Mouse (Mus musculus) spleen, adult 2 months (tissue): ENCODE results near the gene Ints7. TPM values are rescaled to one million over a fixed set of nuclear protein-coding genes. Genes with fewer than 3 reads are reported as not detected.

Experiments used
- DNase-seq, 2 experiments: peaks; one replicate each; pipeline versions ENCODE4 v3.0.0 to v3.0.0-alpha.2; 2012 to 2021; ENCODE audit warnings: low spot score in 2 of 2, low read depth in 1 of 2
- H3K27ac ChIP-seq: fragments of 200-500 bp; 2 replicates; pipeline ENCODE4 v1.5.1; 2012; ENCODE audit warnings: low read length, inconsistent platforms; ENCODE audit not compliant: insufficient read depth
- H3K27me3 ChIP-seq: fragments of 200-500 bp; 2 replicates; pipeline ENCODE4 v1.6.1; 2012; ENCODE audit warnings: mild to moderate bottlenecking, moderate library complexity, low read length, inconsistent platforms; ENCODE audit not compliant: control insufficient read depth, insufficient read depth
- H3K36me3 ChIP-seq: fragments of 200-500 bp; 2 replicates; pipeline ENCODE4 v1.6.1; 2012; ENCODE audit warnings: mild to moderate bottlenecking, low read length, inconsistent platforms; ENCODE audit not compliant: control insufficient read depth, insufficient read depth
- H3K4me1 ChIP-seq: fragments of 200-500 bp; 2 replicates; pipeline ENCODE4 v1.6.1; 2011; ENCODE audit warnings: inconsistent platforms; ENCODE audit not compliant: control insufficient read depth, insufficient read depth, insufficient read length
- H3K4me3 ChIP-seq: fragments of 200-500 bp; 2 replicates; pipeline ENCODE4 v1.5.1; 2011; ENCODE audit warnings: mild to moderate bottlenecking, inconsistent platforms; ENCODE audit not compliant: insufficient read depth, insufficient read length; ENCODE audit errors: extremely low read depth
- CTCF ChIP-seq: fragments of 200-500 bp; IDR thresholded peaks from 2 replicates; pipeline ENCODE4 v1.5.1; 2011; ENCODE audit warnings: mild to moderate bottlenecking, inconsistent platforms; ENCODE audit not compliant: insufficient read depth, insufficient read length, insufficient replicate concordance; ENCODE audit errors: extremely low read depth
- POLR2A ChIP-seq: fragments of 200-500 bp; IDR thresholded peaks from 2 replicates; pipeline ENCODE4 v1.6.1; 2011; ENCODE audit warnings: low read depth, low read length, inconsistent platforms
- WGBS: fragments of 180-500 bp; shearing (Covaris S2); methylation state at CpG from one replicate; pipeline ENCODE4 v1.1.7; 2018; 5-methylcytosine and 5-hydroxymethylcytosine counted together
- polyA plus RNA-seq: library from polyadenylated mRNA; depleted of rRNA; stranded (reverse); fragments of >200 nt; gene quantifications from 2 replicates; pipeline ENCODE4 v1.2.3, GENCODE M21; 2012; rRNA removed

Gene Ints7
- polyA plus RNA-seq, result 23.8 and 26.6 TPM in 2 replicates

DNA sequence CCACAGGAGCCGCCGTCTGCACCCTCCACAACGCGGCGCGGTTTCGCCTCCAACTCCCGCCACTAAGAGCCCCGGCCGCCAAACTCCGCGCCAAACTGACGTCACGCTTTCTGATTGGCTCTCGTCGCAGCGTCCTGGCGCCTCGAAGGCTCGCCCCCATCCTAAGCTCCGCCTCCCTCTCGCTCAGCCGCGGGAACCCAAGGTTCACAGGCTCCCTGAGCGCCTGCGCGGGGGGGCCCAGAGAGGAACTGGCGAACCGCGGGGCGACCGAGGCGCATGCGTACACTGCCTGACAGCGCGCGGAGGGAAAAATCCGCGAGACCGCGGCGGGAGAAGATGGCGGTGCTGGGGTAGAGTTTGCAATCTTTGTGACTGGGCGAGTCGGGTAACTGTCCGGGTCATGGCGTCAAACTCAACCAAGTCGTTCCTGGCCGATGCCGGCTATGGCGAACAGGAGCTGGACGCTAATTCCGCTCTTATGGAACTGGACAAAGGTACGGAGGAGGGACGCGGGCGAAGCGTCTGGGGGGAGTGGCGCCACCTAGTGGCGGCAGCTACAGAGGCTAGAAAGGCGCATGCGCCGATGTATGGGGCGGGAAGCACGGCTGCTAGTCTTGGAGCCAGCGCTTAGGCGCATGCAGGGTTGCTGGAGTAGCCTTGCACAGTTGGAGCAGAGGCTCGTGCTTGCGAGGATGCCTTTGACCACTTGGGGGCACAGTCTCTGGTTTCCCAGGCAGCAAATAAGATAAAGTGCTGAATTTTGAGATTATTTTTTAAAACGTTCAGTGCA is at the start of gene Ints7, which contains the start of gene Dtl:
Ints7 (plus strand) TSS at position 179 of the 790 bp plus-strand sequence.
Dtl (minus strand) TSS at position 87 of the 790 bp plus-strand sequence.
- peak within 1 kb of the TSS; percentile 75 for H3K4me3 ChIP-seq
- H3K36me3 ChIP-seq, result no peaks in the 10 kb centered on the region
- WGBS, result under 1% methylated on average over 70 of the region's 70 CpGs
- peak within 1 kb of the TSS; percentile 91 for H3K27ac ChIP-seq
- peak; percentile 68 for TF ChIP-seq POLR2A
- TF ChIP-seq CTCF, result peak; percentile 80
- peaks cover 6% of the 10 kb centered on the region; the same call in 1 of the 2 replicates for H3K4me1 ChIP-seq
- DNase-seq, result peak; percentile 99 to 100
- no peaks in the 10 kb centered on the region for H3K27me3 ChIP-seq

DNA sequence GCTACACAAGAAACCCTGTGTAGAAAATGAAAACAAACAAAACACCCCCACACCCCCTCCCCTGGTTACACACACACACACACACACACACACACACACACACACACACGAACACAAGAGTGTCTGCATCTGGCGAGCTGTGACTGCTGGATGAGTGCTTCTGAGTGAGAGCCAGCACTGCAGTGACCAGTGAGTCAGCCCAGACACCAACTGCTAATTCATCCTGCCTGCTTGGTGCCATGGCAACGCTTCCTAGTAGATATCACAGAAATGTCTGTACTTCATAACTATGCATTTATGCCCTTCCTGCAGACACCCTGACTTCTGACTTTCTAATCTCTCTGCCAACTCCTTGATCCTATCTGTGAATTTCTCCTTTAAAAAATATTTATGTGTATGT is 48.3 kb upstream of the Ints7 start:
- Histone ChIP-seq H3K27ac (no peak overlapping the region), H3K4me3 (no peak overlapping the region), H3K27me3 (no peaks in the 10 kb centered on the region; the same call in 1 of the 2 replicates), H3K4me1 (no peaks in the 10 kb centered on the region), H3K36me3 (no peaks in the 10 kb centered on the region)
- TF ChIP-seq POLR2A, result no peak
- no peak for TF ChIP-seq CTCF
- DNase-seq, result no peak
- 81% methylated on average over 3 of the region's 3 CpGs for WGBS

DNA sequence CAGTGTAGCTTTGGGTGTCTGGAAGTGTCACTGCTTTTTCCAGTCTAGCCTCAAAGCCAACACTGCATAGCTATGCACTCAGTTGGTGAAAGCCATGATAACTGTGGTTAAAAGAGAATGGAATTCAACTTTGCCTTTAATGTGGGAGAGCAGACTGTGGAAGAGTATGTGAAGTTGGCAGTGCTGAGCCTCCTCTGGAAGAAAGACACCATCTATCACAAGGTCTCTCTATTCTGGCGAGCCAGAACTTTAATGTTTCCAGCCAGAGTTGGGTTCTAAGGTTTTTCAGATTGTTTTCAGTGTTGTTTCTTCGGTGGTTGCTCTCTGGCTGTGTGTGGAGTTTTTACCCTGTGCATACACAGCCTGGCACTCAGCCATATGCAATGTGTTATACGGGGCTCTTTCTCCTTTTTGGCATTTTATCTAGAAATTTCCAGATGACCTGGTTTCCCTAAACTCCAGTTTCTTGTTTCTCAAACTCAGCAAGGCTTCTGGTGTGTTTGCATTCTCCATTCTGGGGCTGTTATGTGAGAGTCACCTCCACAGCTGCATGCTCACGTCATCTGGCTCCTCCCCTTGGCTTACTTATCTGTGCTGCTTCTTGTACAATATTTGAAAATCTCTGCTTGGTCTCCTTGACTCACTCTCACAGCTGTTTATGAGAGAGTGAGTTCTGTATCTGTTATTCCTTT is 47.4 kb upstream of the Ints7 start:
- H3K27ac ChIP-seq, result no peak overlapping the region

DNA sequence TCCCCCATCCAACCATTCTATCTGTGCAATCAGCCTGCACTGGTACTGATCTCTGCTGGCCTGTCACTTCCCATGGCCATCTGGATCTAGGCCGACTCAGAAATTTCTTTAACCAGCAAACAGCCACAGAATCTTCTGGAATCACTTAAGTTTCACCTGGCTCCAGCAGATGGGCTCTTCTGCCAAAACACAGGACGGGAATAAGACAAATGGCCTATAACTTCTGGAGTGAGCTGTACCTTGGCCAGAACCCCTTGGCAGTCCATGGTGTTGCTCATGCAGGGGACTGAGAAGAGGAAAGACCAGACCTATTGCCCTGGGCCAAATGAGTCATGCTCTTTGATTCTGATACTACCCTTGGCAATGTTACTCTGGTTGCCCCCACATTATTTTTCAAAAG is 46.0 kb upstream of the Ints7 start:
- Histone ChIP-seq H3K27me3 (no peaks in the 10 kb centered on the region; the same call in 1 of the 2 replicates), H3K4me1 (no peaks in the 10 kb centered on the region), H3K4me3 (no peak overlapping the region), H3K27ac (no peak overlapping the region), H3K36me3 (no peaks in the 10 kb centered on the region)
- TF ChIP-seq POLR2A (no peak), CTCF (no peak)
- no peak for DNase-seq
- WGBS, result 86% methylated on average over 2 of the region's 2 CpGs

More for the DNA sequence above, 47.4 kb upstream of the Ints7 start:
- no peaks in the 10 kb centered on the region for H3K4me1 ChIP-seq
- 71% methylated on average over 4 of the region's 4 CpGs for WGBS
- TF ChIP-seq POLR2A (no peak), CTCF (no peak)
- no peak overlapping the region for H3K4me3 ChIP-seq
- DNase-seq, result no peak
- no peaks in the 10 kb centered on the region for H3K36me3 ChIP-seq
- no peaks in the 10 kb centered on the region; the same call in 1 of the 2 replicates for H3K27me3 ChIP-seq

DNA sequence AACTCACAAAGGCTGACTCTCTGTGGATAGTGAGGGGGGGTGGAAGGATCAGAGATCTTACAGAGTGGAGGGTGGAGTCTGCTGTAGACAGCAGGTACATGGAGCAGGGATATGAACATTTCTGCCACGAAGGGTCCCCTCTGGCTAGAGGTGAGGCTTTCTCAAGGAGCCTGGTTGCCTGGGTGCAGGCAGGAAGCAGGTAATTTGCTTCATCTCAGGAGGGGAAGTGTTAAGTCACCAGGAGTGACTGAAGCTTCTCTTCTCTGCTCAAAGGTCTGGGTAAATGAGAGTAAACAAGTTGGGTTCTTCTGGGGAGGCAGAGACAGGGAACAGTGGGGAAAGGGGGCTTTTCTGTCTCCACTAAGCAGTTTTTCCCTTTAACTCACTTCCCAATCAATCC is 44.4 kb upstream of the Ints7 start:
- H3K36me3 ChIP-seq, result no peaks in the 10 kb centered on the region
- H3K4me1 ChIP-seq, result no peaks in the 10 kb centered on the region
- no peaks in the 10 kb centered on the region; the same call in 1 of the 2 replicates for H3K27me3 ChIP-seq
- WGBS, result 18% methylated on average over 1 of the region's 1 CpGs
- no peak for DNase-seq
- H3K27ac ChIP-seq, result no peak overlapping the region
- TF ChIP-seq CTCF (no peak), POLR2A (no peak)
- no peak overlapping the region for H3K4me3 ChIP-seq

DNA sequence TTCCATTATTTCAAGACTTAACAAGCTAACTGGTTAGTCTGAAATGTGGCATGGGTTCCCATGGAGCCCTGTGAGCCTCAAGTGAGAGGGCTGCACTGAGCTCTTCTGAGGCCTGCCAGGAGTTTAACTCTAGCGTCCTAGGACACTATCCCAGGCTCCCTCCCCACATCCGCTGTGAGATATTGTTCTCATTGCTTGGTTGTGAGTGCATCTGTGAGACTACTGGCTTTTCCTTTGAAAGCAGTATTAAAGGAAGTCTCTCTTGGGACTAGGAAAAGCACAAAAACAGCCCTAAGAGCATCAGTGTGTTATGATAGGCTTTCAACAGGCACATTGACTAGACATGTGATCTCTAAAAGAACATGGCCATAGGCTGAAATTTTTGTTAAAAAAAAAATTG is 40.5 kb upstream of the Ints7 start:
- Histone ChIP-seq H3K27me3 (no peaks in the 10 kb centered on the region), H3K27ac (no peak overlapping the region), H3K36me3 (no peaks in the 10 kb centered on the region; the same call in 1 of the 2 replicates), H3K4me3 (no peak overlapping the region), H3K4me1 (no peaks in the 10 kb centered on the region)
- TF ChIP-seq CTCF, result no peak
- no peak for TF ChIP-seq POLR2A
- DNase-seq, result no peak
- 87% methylated on average over 2 of the region's 2 CpGs for WGBS

DNA sequence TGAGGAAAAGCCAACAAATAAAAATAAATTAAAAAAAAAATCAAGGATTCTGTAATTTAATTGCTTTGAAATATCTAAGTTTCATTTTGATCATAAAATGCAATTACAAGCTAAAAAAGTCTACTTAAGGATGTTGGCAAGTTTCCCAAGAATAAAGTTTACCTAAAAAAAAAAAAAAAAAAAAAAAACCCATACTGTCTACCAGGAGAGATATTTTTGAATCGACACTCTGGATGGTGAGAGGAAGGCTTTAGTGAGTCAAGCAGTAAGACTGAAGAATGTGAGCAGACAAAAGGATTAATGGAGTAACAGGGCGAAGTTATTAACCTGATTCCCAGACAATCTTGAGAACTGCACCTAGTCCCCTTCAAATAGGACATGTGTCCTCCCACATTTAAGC is 35.1 kb upstream of the Ints7 start:
- H3K27ac ChIP-seq, result no peak overlapping the region
- H3K4me1 ChIP-seq, result no peaks in the 10 kb centered on the region
- WGBS, result 69% methylated on average over 2 of the region's 2 CpGs
- TF ChIP-seq CTCF (no peak), POLR2A (no peak)
- no peaks in the 10 kb centered on the region for H3K27me3 ChIP-seq
- no peak overlapping the region for H3K4me3 ChIP-seq
- H3K36me3 ChIP-seq, result no peaks in the 10 kb centered on the region; the same call in 1 of the 2 replicates
- no peak for DNase-seq
